Mouse (Mus musculus): ENCODE data around the gene Selenov.
"Not testable (repeated sequence)": the region's sequence is repeated elsewhere in the genome, so short reads cannot be mapped to it uniquely, and the experiment has no call there.

Gene Selenov

DNA sequence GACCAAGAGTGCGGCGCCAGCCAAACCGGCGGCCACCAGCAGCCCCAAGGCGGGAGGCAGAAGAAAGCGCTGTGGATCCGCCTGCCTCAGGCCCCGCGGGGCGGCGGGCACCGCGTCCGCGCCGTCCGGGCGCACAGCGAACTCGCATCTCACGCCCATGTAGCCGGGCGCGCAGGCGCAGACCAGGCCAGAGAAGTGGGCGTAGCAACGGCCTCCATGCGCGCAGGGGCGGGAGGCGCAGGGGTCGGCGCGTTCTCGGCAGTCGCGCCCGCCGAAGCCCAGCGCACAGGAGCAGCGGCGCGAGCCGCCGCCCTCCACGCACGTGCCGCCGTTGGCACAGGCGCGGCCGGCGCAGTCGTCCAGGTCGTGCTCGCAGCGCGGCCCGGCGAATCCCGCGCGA lies 3.5 kb upstream of the Selenov start:
- DNase-seq (ENCODE audit: low spot score in 2 of 2): peak; percentile 70 to 73

DNA sequence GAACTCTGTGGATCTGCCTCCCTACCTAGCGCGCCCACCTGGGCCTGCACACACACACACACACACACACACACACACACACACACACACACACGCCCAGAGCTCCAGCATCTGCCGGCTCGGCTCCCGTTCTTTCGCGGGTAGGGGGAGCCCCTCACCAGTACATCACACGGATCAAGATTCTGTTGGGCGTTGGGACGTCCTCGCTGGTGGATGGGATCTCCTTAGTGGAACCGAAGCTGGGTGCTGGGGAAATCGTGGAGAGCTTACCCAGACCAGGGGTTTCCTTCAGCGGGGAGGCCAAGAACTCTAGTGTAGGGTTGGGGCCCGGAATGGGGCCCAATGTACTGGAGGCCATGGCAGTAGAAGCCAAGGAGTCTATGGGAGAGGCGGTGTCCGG lies 821 bp downstream of the Selenov start:
- DNase-seq (ENCODE audit: low spot score in 2 of 2): no peak

DNA sequence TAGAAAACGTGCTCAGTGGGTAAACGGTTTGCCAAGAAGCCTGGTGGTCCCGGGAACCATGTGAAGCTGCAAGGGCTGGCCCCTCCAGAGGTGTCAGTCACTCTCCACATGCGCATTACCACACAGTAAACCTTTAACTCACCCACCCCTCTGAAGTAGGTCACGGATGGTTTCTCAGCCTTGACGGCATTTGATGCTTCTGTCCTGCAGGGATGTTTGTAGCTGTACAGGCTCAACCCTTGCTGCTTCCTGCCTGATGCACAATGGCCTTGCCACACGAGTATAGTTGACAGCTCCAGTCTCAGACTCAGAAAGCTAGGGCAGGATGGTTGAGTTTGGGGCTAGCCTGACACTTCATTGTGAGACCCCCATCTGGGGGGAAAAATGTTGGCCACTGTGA lies 10.4 kb downstream of the Selenov start:
- DNase-seq (ENCODE audit: low spot score in 2 of 2): no peak

DNA sequence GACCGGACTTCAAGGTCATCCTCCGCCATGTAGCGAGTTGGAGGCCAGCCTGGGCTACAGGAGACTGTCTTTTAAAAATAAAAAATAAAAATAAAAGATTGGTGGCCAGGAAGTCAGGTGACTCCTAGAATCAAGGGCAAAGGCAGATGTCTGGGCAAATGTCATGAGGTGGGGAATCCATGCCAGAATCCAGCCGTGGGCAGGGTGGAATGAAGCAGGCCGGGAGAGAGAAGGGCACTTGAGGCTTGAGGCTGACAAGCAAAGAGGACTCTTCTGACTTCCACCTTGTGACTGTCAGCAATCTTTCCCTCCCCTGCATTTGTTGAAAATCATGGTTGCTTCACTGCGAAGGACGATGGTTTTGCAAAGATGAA lies 12.7 kb downstream of the Selenov start:
- DNase-seq (ENCODE audit: low spot score in 2 of 2): no peak

DNA sequence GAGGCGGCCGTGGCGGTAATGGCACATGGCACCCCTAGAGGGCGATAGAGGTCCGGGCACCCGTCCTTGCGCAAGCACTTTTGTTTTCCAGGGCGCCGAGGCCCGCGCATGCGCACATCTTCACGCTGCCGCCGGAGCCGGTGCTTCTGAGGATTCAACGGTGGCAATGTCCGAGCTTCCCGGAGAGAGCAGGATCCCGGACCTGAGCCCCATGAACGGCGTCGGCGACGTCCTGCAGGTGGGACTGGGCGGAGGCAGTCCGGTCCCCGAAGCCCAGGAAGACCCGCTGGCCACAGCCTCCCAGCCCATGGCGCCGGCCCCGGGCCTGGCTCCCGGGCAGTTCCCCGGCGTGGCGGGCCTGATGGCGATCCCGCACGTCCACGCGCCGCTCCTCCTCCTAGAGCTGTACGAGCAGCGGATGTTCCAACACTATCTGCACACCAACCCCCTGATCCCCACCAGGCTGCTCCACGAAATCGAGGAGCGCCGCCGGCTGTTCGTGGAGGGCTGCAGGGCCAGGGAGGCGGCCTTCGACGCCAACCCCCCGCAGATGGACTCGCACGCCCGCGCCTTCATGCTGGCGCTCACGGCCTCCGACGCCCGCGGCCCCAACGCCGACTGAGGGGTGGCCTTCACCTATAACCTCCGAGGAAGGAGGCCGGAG lies 13.2 kb downstream of the Selenov start, which contains the start of gene Eid2b:
Gene Eid2b, plus strand, starts transcription at position 125 of the 664 bp plus-strand sequence.
- peak; percentile 96 to 98 for DNase-seq (ENCODE audit: low spot score in 2 of 2)

DNA sequence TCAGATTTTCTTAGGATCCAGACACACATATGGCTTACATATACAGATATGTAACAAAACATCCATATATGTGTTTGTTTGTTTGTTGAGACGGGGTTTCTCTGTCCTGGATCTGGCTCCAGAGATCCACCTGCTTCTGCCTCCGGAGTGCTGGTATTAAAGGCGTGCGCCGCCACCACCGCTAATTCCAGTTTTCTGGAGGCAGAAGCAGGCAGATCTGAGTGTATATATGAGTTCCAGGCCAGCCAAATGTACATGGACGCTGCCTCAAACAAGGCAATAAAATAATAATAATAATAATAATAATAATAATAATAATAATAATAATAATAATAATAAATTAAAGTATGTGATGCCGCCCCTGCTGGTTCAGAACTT lies 13.8 kb downstream of the Selenov start:
- DNase-seq (ENCODE audit: low spot score in 2 of 2): no peak

DNA sequence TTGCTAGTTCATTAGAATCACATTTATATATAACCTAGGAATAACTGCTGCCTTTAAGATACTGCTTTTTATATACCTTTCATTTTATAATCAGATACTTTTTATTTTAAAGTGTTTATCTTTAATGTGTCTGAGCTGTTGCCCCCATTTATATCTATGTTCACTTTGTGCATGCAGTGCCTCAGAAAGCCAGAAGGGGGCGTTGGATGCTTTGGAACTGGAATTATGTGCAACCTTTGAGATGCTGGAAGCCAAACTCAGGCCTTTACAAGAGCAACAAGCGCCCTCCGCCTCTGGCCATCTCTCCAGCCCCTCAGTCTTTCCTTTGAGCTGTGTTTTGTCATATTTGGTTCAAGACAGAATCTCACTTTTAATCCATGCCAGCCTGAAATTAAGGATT lies 19.2 kb downstream of the Selenov start:
- no peak for DNase-seq (ENCODE audit: low spot score in 2 of 2)

DNA sequence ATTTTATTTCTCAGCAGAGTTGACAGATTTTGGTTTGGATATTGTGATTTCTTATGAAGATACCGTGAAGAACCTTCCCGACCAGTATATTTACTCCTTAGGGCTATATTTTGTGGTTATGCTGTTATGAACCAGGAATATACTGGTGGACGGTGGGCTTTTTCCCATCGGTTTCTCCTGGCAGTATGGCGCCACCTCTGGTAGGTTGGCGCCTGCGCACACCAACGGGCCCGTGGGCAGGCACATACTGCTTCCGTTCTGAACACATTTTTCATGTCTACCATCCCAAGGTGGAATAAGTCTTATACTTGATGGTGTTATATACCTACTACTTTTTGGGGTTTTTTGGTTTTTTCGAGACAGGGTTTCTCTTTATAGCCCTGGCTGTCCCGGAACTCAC lies 21.6 kb downstream of the Selenov start:
- no peak for DNase-seq (ENCODE audit: low spot score in 2 of 2)

DNA sequence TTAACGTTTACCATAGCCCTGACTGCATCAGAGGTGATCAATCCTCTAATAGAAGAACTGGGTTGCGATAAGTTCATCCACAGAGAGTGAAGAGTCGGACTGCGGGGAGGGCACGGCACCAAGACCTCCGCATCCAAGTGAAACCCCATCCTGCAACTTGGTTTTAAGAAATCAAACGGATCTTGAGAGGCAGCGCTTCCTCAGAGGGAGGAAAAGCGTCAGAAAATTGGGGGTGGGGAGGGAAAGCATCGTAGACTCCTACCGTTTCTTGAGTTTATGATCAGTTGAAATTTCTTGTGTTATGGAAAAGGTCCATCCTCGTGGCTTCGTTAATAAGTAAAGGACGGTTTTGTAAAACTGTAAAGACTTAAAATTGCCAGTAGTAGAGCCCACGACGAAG lies 22.4 kb downstream of the Selenov start:
- DNase-seq (ENCODE audit: low spot score in 2 of 2): no peak

DNA sequence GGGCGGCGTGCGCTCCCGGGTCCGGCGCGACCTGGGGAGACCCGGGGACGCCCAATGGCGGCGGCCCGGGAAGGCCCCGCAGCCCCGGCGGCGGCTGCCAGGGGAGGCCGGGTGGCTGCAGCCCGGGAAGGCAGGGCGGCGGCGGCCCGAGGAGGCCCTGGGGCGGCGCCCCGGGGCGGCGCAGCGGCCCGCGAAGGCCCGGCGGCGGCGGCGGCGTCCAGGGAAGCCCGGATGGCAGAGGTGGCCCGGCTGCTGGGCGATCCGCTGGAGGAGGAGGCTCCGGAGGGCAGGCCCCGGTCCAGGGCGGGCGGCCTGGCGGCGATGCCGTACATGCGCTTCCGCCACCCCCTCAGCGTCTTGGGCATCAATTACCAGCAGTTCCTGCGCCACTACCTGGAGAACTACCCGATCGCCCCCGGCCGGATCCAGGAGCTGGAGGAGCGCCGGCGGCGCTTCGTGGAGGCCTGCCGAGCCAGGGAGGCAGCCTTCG lies 22.9 kb downstream of the Selenov start:
- DNase-seq (ENCODE audit: low spot score in 2 of 2): peak; percentile 55 to 63

DNA sequence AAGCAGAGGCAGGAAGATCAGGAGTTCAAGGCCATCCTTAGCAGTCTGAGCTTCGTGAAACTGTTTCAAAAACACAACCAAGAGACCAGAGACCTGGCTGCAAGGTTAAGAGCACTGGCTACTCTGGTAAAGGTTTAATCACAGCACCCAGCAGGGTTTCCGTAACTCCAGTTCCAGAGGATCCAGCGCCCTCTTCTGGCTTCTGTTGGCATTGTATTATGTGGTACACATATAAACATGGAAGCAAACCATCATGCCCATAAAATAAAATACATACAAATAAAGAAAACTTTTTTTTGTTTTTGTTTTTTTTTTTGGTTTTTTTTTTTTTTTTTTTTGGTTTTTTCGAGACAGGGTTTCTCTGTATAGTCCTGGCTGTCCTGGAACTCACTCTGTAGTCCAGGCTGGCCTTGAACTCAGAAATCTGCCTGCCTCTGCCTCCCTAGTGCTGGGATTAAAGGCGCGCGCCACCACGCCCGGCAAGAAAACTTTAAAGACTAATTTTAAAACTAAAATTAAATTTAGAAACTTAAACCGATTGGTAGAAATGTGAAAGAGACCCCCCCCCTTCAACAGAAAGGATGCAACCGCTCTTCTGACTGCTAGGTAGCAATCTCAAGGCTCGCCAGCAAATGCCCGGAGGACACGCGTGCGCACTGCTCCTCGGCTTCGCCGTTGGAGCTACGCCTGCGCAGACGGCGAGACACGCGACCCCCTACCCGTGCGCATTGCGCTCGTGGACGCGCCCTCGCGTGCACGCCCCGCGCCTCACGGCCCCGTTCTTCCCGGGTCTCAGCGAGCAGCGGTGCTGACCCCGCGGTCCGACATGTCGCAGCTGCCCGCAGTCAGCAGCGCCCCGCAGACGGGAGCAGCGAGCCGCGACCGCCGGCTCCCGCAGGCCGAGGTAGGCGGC lies 23.6 kb downstream of the Selenov start, which contains the start of gene Eid2:
Gene Eid2, plus strand, starts transcription at position 753 of the 913 bp plus-strand sequence.
- DNase-seq (ENCODE audit: low spot score in 2 of 2): peak; percentile 91 to 93

DNA sequence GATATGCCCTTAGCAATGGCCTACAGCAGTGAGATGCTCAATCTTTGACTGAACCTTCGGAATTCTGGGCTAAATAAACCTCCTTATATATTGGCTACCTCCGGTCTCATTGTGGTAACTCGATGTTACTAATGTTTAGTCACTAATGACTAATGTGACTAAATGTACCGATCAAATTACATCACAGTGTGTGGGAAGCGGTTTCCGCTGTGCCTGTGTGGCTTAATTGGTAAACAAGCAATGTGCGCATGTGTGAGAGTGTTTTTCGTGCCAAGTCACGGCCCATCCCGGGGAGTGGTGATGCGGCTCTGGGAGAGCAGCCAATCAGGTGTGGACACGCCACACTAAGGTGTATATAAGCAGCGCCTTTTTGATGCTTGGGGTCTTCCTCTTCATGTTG lies 25.6 kb downstream of the Selenov start:
- DNase-seq (ENCODE audit: low spot score in 2 of 2): no peak

DNA sequence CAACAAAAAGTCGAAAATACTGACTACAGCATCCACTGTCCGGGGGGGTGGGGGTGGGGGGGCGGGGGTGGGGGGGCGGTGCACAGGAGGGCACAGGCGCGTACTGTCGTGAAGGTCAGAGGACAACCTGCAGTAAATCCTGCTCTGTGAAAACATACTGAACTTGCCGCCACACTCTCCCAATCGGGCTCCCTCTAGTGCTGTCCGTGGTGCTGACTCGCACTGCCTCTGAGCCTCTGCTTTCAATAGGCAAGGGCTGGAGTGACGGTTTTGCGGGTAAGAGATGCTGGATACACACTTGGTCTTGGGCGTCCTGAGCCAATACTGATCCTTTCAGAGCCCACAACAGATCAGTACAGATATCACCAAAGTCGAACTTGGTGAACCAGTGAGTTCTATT lies 27.2 kb downstream of the Selenov start:
- peak; percentile 33 to 43 for DNase-seq (ENCODE audit: low spot score in 2 of 2)

DNA sequence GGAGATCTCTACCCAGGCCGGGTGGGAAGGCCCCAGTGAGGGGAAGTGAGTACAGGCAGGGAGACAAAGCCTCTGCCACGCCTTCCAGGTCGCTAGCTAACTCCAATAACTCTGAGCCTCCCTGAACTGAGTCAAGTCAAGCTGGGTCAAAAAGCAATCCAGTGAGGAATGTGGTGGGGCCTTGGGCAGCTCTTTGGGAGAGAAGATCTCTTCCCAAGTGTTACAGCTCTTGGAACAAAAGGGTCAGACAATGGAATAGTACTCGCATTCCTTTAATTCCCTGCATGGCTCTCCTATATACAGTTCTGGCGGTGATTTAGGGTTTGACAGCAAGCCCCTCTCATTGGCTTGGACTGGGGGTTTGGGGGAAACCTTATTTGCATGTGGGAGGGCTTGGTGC lies 28.1 kb downstream of the Selenov start:
- DNase-seq (ENCODE audit: low spot score in 2 of 2): no peak

DNA sequence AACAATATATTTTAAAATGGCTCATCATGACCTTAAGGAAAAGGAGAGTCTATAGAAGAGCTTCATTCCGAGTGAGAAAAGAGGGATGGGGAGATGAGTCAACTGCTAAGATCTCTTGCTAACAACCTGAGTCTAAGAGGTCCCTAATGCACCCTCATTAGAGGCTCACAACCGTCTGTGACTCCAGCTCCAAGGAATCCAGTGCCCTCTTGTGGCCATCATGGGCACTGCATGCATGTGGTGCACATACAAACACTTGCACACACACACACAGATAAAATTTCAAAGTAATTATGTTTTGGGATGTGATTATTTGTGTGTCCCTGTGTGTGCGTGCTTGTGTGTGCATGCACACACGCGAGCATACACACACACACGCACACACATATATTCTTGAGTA lies 35.5 kb downstream of the Selenov start:
- DNase-seq (ENCODE audit: low spot score in 2 of 2): no peak

DNA sequence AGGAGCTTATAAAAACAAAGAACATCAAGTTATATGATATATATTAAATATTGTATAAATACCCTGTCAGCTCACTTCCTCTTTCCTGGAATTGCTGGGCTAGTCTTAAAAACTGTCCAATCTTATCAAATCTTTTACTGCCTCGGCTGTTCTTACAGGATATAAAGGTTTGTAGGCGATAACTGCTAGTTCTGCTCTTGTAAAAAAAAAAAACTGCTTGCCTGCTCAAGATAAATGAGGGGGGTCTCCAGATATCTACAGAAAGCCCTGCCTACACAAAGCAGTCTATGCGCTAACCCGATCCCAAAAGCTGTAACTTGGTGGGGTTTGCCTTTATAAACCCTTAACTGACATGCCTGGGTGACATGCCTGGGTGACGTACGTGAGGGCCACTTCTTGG lies 36.4 kb downstream of the Selenov start:
- DNase-seq (ENCODE audit: low spot score in 2 of 2): no peak

DNA sequence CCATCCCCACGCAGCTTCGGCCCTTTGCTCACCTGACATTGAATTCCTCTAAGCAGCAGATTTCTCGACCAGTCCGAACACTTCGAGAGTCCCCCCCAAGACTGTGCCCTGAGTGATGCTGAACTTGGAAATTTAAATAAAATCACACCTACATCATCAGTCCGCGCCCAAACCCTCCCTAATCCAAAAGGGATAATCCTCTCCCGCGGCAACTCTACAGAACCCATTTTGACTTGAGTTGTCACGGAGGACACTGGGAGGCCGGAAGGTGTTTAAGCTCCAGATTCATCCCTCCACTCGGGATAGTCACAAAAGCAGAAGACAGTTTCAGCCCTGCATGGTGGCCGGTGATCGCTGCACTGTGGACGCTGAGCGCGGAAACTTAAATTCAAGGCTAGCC lies 39.0 kb downstream of the Selenov start:
- no peak for DNase-seq (ENCODE audit: low spot score in 2 of 2)

DNA sequence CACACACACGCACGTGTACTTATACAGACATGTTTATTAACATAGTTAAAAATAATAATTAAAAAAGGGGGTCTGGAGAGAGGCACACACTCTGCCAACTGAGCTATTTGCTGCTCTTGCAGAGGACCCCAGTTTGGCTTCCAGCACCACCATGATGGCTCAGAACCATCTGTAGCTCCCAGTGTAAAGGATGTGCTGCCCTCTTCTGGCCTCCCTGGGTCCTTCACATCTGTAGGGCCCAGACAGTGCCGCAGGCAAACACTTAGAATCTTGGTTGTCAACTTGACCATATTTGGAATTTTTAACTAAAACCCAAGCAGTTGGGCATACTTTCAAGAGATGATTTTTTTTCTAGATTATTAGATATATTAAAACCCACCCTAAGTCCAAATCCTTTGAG lies 42.0 kb downstream of the Selenov start:
- no peak for DNase-seq (ENCODE audit: low spot score in 2 of 2)

DNA sequence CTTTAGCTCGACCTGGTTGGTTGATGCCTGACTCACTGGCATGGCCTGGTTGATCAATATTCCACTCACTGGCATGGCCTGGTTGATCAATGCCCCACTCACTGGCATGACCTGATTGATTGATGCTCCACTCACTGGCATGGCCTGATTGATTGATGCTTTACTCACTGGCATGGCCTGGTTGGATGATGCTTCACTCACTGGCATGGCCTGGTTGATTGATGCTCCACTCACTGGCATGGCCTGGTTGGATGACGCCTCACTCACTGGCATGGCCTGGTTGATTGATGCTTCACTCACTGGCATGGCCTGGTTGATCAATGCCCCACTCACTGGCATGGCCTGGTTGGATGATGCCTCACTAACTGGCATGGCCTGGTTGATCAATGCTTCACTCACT lies 47.0 kb downstream of the Selenov start:
- DNase-seq (ENCODE audit: low spot score in 2 of 2): not testable (repeated sequence)

Measured in right cerebral cortex, adult 2 months (tissue).